Mouse (Mus musculus): ENCODE data around the gene Plin4. TPM values are rescaled to one million over a fixed set of nuclear protein-coding genes. Genes with fewer than 3 reads are reported as not detected.
A peak's percentile ranks its signal among the peaks of the same experiment; 100 is the strongest.

Plin4 gene
- 16.7 and 29.0 TPM in 2 replicates for polyA plus RNA-seq (2012; rRNA removed)

DNA sequence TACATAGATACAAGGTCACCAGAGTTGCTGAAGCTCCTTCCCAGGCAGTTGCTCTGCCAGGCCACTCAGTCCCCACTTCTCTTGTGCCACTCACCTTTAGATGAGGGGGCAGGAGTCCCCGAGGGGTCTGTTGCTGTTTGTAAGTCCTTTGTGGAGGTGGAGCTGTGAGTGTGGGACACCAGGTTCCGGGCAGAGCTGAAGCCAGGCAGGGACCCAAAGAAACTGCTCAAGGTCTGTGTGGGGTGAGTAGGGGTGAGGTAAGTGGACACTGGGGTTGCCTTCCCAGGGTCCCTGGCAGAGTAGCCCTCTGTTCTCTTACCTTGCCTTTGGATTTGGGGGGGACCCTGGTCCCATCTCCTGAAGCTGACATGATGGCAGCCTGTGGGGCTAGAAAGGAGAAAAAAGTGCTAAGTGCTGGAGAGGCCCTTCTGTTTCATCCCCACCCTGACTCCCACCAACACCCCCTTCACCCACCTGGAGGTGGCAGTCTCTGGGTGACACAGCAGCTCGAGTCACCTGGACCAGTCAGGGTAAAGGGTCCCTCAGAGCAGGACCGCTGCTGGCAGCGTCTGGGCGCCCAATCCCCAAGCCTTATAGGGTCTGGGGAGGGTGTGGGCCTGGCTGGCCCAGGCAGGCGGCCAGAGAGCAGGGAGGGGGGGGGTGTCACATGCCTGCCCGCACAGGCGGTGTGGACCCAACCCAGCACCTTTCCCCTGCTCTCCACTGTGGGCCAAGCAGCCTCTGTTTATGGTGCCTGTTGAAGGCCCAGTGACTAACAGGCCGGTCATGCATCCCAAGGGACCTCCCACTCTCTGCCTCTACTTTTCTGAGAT lies at the start of gene Plin4:
Gene Plin4, minus strand, starts transcription at position 585 of the 833 bp plus-strand sequence.
- TF ChIP-seq CTCF (IDR thresholded peaks at IDR 0.05; ENCODE audit: borderline replicate concordance, control insufficient read depth, extremely low read depth, insufficient read depth, low read length, poor library complexity) (no peak), POLR2A (IDR thresholded peaks at IDR 0.05; ENCODE audit: control insufficient read depth, extremely low read depth, insufficient read depth, low read length, poor library complexity) (no peak)
- Histone ChIP-seq H3K4me3 (ENCODE audit: control insufficient read depth, insufficient read depth, low read length) (no peak within 1 kb of the TSS), H3K36me3 (ENCODE audit: control insufficient read depth, insufficient read depth, low read length) (no peaks in the 10 kb centered on the region), H3K27me3 (ENCODE audit: control insufficient read depth, insufficient read depth, low read length) (no peaks in the 10 kb centered on the region), H3K4me1 (replicated peaks; ENCODE audit: control insufficient read depth, insufficient read depth, low read length) (no peaks in the 10 kb centered on the region), H3K27ac (ENCODE audit: control insufficient read depth, insufficient read depth, low read length) (no peak within 1 kb of the TSS)
- WGBS, result 91% methylated on average over 10 of the region's 10 CpGs
- no peak for DNase-seq

- peaks cover 8% of the 10 kb centered on the region for H3K4me1 ChIP-seq (replicated peaks; ENCODE audit: control insufficient read depth, insufficient read depth, low read length)
- H3K27me3 ChIP-seq (ENCODE audit: control insufficient read depth, insufficient read depth, low read length), result no peaks in the 10 kb centered on the region; the same call in 1 of the 2 replicates
These were observed 44.0 kb upstream of the Plin4 start for GRCm38 (mm10) chr17:56153643-56154042.

GRCm38 (mm10) chr17:56149897-56150296 lies 40.3 kb upstream of the Plin4 start:
- Histone ChIP-seq H3K4me1 (replicated peaks; ENCODE audit: control insufficient read depth, insufficient read depth, low read length) (peaks cover 26% of the 10 kb centered on the region), H3K27me3 (ENCODE audit: control insufficient read depth, insufficient read depth, low read length) (no peaks in the 10 kb centered on the region; the same call in 1 of the 2 replicates), H3K4me3 (ENCODE audit: control insufficient read depth, insufficient read depth, low read length) (no peak overlapping the region), H3K36me3 (ENCODE audit: control insufficient read depth, insufficient read depth, low read length) (no peaks in the 10 kb centered on the region), H3K27ac (ENCODE audit: control insufficient read depth, insufficient read depth, low read length) (no peak overlapping the region)
- no peak for TF ChIP-seq CTCF (IDR thresholded peaks at IDR 0.05; ENCODE audit: borderline replicate concordance, control insufficient read depth, extremely low read depth, insufficient read depth, low read length, poor library complexity)
- no peak for DNase-seq
- WGBS, result 49% methylated on average over 2 of the region's 2 CpGs

More at GRCm38 (mm10) chr17:56153643-56154042, 44.0 kb upstream of the Plin4 start:
- Histone ChIP-seq H3K36me3 (ENCODE audit: control insufficient read depth, insufficient read depth, low read length) (no peaks in the 10 kb centered on the region), H3K27ac (ENCODE audit: control insufficient read depth, insufficient read depth, low read length) (no peak overlapping the region), H3K4me3 (ENCODE audit: control insufficient read depth, insufficient read depth, low read length) (no peak overlapping the region)
- TF ChIP-seq CTCF (IDR thresholded peaks at IDR 0.05; ENCODE audit: borderline replicate concordance, control insufficient read depth, extremely low read depth, insufficient read depth, low read length, poor library complexity), result no peak
- no peak for TF ChIP-seq POLR2A (IDR thresholded peaks at IDR 0.05; ENCODE audit: control insufficient read depth, extremely low read depth, insufficient read depth, low read length, poor library complexity)
- 63% methylated on average over 9 of the region's 9 CpGs for WGBS
- DNase-seq, result no peak

- no peak for TF ChIP-seq CTCF (IDR thresholded peaks at IDR 0.05; ENCODE audit: borderline replicate concordance, control insufficient read depth, extremely low read depth, insufficient read depth, low read length, poor library complexity)
- TF ChIP-seq POLR2A (IDR thresholded peaks at IDR 0.05; ENCODE audit: control insufficient read depth, extremely low read depth, insufficient read depth, low read length, poor library complexity), result no peak
These were observed 39.4 kb upstream of the Plin4 start for GRCm38 (mm10) chr17:56148790-56149618.

DNA sequence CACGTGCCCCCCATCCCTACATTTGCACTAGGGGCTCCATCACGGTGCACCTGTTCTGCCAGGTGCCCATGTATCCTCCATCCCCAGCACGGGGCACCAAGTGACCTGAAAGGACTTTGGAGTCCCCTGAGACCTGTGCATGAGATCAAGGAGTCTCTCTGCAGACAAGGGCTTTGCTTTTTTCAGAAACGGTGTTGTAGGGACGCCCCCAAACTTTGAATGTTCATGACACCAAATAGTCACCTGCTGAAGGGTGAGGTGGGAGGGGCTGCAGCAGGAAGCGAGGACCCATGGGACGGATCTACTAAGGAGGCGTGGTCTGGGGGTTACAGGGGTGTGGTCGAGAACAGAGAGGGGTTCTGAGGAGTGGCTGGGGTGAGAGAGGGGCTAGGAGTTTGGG lies 38.7 kb upstream of the Plin4 start:
- no peak for TF ChIP-seq CTCF (IDR thresholded peaks at IDR 0.05; ENCODE audit: borderline replicate concordance, control insufficient read depth, extremely low read depth, insufficient read depth, low read length, poor library complexity)
- peak; percentile 25; the same call in 1 of the 2 replicates for TF ChIP-seq POLR2A (IDR thresholded peaks at IDR 0.05; ENCODE audit: control insufficient read depth, extremely low read depth, insufficient read depth, low read length, poor library complexity)
- H3K27me3 ChIP-seq (ENCODE audit: control insufficient read depth, insufficient read depth, low read length), result no peaks in the 10 kb centered on the region; the same call in 1 of the 2 replicates
- H3K36me3 ChIP-seq (ENCODE audit: control insufficient read depth, insufficient read depth, low read length), result no peaks in the 10 kb centered on the region
- H3K27ac ChIP-seq (ENCODE audit: control insufficient read depth, insufficient read depth, low read length), result no peak overlapping the region
- WGBS, result 32% methylated on average over 9 of the region's 9 CpGs
- 0 out of 2 replicates have a peak overlapping the region, but pooled peaks have one; percentile 3 for H3K4me3 ChIP-seq (ENCODE audit: control insufficient read depth, insufficient read depth, low read length)
- no peak for DNase-seq
- peaks cover 26% of the 10 kb centered on the region for H3K4me1 ChIP-seq (replicated peaks; ENCODE audit: control insufficient read depth, insufficient read depth, low read length)

More at GRCm38 (mm10) chr17:56148790-56149618, 39.4 kb upstream of the Plin4 start:
- DNase-seq, result no peak
- Histone ChIP-seq H3K27me3 (ENCODE audit: control insufficient read depth, insufficient read depth, low read length) (no peaks in the 10 kb centered on the region; the same call in 1 of the 2 replicates), H3K36me3 (ENCODE audit: control insufficient read depth, insufficient read depth, low read length) (no peaks in the 10 kb centered on the region), H3K4me3 (ENCODE audit: control insufficient read depth, insufficient read depth, low read length) (0 out of 2 replicates have a peak overlapping the region, but pooled peaks have one; percentile 3), H3K4me1 (replicated peaks; ENCODE audit: control insufficient read depth, insufficient read depth, low read length) (peaks cover 26% of the 10 kb centered on the region), H3K27ac (ENCODE audit: control insufficient read depth, insufficient read depth, low read length) (no peak overlapping the region)
- 9% methylated on average over 30 of the region's 30 CpGs for WGBS

GRCm38 (mm10) chr17:56147420-56147819 lies 37.8 kb upstream of the Plin4 start:
- H3K27ac ChIP-seq (ENCODE audit: control insufficient read depth, insufficient read depth, low read length), result no peak overlapping the region
- H3K36me3 ChIP-seq (ENCODE audit: control insufficient read depth, insufficient read depth, low read length), result no peaks in the 10 kb centered on the region
- H3K4me3 ChIP-seq (ENCODE audit: control insufficient read depth, insufficient read depth, low read length), result no peak overlapping the region
- DNase-seq, result no peak
- peaks cover 26% of the 10 kb centered on the region for H3K4me1 ChIP-seq (replicated peaks; ENCODE audit: control insufficient read depth, insufficient read depth, low read length)
- H3K27me3 ChIP-seq (ENCODE audit: control insufficient read depth, insufficient read depth, low read length), result no peaks in the 10 kb centered on the region; the same call in 1 of the 2 replicates
- no peak for TF ChIP-seq POLR2A (IDR thresholded peaks at IDR 0.05; ENCODE audit: control insufficient read depth, extremely low read depth, insufficient read depth, low read length, poor library complexity)
- TF ChIP-seq CTCF (IDR thresholded peaks at IDR 0.05; ENCODE audit: borderline replicate concordance, control insufficient read depth, extremely low read depth, insufficient read depth, low read length, poor library complexity), result no peak
- 52% methylated on average over 12 of the region's 12 CpGs for WGBS

Data from thymus, adult 2 months (tissue).